Mouse (Mus musculus): ENCODE measurements at regions not wholly inside any gene's neighbourhood (a gene's known extent, or its start where the extent isn't known, plus 50 kb on each side); places are given as distances from the start of the nearest gene placed in this dataset.

DNA sequence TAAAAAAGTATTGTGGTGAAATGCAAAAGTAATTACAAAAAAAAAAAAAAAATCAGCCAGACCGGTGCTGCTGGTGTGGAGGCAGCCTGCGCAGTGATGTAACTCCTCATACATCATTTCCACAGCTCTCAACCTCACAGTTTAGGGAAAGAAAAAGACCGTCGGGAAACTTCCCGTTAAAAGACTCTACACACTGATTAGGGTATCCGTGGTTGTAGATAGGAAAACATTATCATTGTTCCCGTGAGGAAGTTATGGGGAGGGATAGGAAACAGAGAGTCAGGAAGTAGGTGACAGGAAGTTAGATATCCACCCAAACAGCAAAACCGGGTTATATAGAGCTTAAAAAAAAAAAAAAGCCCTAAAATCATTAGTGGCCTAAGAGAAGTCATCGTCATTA is 52.9 kb upstream of the Zfp64 start:
- H3K27me3 ChIP-seq (ENCODE audit: control insufficient read depth, insufficient read depth, low read length) = no peaks in the 10 kb centered on the region; the same call in 1 of the 2 replicates
- no peak overlapping the region for H3K4me3 ChIP-seq (ENCODE audit: control insufficient read depth, insufficient read depth, low read length)
- no peak overlapping the region for H3K27ac ChIP-seq (ENCODE audit: control insufficient read depth, insufficient read depth, low read length)
- 14% methylated on average over 9 of the region's 9 CpGs for WGBS
- TF ChIP-seq CTCF (IDR thresholded peaks at IDR 0.05; ENCODE audit: borderline replicate concordance, control insufficient read depth, extremely low read depth, insufficient read depth, low read length, poor library complexity) = no peak
- TF ChIP-seq POLR2A (IDR thresholded peaks at IDR 0.05; ENCODE audit: control insufficient read depth, extremely low read depth, insufficient read depth, low read length, poor library complexity) = no peak
- no peaks in the 10 kb centered on the region for H3K36me3 ChIP-seq (ENCODE audit: control insufficient read depth, insufficient read depth, low read length)
- no peaks in the 10 kb centered on the region for H3K4me1 ChIP-seq (replicated peaks; ENCODE audit: control insufficient read depth, insufficient read depth, low read length)
- no peak for DNase-seq

DNA sequence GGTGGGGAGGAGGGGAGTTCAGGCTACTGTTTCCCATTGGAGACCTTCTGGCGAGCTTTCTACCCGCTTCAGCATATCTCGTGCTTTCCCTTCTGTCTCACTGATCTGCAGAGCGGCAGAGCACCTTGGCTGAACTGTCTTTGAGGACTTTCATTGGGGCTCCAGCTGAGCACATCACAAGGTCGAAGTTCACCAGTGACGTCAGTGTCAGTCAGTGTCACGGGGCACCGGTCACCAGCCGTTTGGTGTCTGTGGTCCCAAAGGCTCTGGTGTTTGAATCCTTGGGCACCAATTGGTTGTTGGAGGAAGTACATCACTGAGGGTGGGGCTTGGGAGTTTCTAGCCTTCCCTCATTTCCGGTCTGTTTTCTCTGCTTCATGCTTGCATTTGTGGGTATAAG is 51.2 kb upstream of the Zfp64 start:
- Histone ChIP-seq H3K27me3 (ENCODE audit: control insufficient read depth, insufficient read depth, low read length) (no peaks in the 10 kb centered on the region; the same call in 1 of the 2 replicates), H3K27ac (ENCODE audit: control insufficient read depth, insufficient read depth, low read length) (no peak overlapping the region), H3K4me1 (replicated peaks; ENCODE audit: control insufficient read depth, insufficient read depth, low read length) (no peaks in the 10 kb centered on the region), H3K36me3 (ENCODE audit: control insufficient read depth, insufficient read depth, low read length) (no peaks in the 10 kb centered on the region), H3K4me3 (ENCODE audit: control insufficient read depth, insufficient read depth, low read length) (no peak overlapping the region)
- no peak for DNase-seq
- TF ChIP-seq CTCF (IDR thresholded peaks at IDR 0.05; ENCODE audit: borderline replicate concordance, control insufficient read depth, extremely low read depth, insufficient read depth, low read length, poor library complexity) (no peak), POLR2A (IDR thresholded peaks at IDR 0.05; ENCODE audit: control insufficient read depth, extremely low read depth, insufficient read depth, low read length, poor library complexity) (no peak)
- 92% methylated on average over 10 of the region's 10 CpGs for WGBS

DNA sequence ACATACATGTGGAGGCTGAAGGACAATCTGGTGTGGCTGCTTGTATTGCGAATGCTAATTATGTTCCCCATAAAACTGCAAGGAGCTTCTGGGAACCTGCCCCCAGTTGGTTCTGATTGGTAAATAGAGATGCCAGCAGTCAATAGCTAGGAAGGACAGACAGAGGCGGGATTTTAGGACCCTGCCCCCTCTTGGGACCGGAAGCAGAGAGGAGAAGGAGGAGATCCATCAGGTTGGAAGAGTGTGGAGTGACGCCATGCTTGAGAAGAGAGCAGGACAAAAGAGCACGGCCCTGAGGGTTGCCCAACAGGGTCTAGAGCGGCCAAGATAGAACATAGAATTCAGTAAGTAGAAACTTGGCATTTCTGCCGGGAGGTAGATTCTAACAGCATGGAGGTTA is 50.4 kb upstream of the Zfp64 start:
- Histone ChIP-seq H3K27ac (ENCODE audit: control insufficient read depth, insufficient read depth, low read length) (no peak overlapping the region), H3K36me3 (ENCODE audit: control insufficient read depth, insufficient read depth, low read length) (no peaks in the 10 kb centered on the region), H3K4me1 (replicated peaks; ENCODE audit: control insufficient read depth, insufficient read depth, low read length) (no peaks in the 10 kb centered on the region), H3K27me3 (ENCODE audit: control insufficient read depth, insufficient read depth, low read length) (no peaks in the 10 kb centered on the region; the same call in 1 of the 2 replicates), H3K4me3 (ENCODE audit: control insufficient read depth, insufficient read depth, low read length) (no peak overlapping the region)
- DNase-seq = no peak
- no peak for TF ChIP-seq POLR2A (IDR thresholded peaks at IDR 0.05; ENCODE audit: control insufficient read depth, extremely low read depth, insufficient read depth, low read length, poor library complexity)
- no peak for TF ChIP-seq CTCF (IDR thresholded peaks at IDR 0.05; ENCODE audit: borderline replicate concordance, control insufficient read depth, extremely low read depth, insufficient read depth, low read length, poor library complexity)
- WGBS = 96% methylated on average over 7 of the region's 7 CpGs

Data from thymus, adult 2 months (tissue).